Mouse (Mus musculus): ENCODE measurements at regions not wholly inside any gene's neighbourhood (a gene's known extent, or its start where the extent isn't known, plus 50 kb on each side); places are given as distances from the start of the nearest gene placed in this dataset.

DNA sequence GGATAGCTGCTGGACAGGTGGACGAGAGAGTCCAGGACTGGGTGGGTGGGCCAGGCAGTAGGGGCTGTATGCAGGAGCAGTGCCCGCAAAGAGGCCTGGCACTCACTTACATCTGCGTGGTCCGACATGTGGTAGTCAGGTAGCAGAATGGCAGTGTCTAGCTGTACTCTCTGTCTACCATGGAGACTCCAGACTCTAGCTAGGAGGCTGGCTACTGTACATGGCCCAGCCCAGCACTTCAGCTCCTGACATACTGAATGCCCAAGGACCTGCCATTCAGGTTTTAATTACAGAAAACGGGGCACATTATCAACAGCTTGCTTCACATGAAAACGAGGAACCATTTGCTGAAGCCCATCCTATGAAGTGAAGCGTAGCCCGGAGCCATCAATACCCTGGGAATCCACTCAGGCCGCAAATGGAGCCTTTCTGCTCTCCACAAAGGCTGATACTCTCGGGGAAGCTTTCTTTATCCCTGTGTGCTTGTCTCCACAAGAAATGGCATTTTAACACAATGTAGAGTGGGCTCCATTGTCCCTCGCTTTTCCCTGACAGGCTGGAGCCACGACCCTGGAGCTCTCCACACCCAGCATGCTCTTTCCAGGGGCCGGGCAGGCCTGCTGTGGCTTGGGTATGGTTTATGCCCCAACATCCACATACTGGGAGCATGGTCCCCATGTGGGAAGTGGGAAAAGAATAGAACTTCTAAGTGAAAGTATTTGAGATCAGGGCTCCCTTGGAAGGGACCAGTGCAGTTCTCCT is 110.6 kb upstream of the A530016L24Rik start:
- no peak for DNase-seq

DNA sequence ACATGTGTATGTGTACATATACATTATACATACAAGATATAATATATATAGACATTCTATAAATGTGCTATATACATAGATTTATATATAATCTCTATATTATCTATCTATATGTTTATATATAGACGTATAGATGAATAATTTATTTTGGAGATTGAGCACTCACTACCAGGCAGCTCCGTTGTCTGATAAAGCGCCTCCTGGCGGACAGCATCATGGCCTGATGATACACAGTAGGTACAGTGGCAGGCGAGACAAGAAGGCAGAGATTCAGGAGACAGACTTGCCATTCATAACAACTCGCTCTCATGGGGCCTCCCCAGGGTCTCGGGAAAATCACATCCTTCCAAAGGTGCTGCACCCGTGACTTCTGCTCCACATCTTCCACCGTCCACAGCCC is 101.4 kb upstream of the A530016L24Rik start:
- no peak for DNase-seq

DNA sequence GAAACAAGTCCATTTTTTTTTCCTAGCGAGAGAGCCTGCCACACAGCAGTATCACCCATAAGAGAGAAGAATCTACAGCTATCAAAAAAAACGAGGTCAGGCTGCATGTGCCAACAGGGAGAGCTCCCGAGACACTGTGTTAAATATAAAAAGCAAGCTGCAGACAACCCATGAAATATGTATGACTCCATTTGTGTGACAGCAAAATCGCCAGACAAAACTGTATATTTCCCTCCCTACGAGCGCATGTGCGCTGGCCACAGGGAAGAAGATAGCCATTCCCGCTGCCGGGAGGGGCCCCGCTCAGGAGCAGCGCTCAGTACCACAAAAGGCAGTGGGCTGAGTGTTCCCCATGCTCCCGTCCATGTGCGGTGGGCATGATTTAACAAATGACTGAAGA is 93.3 kb upstream of the A530016L24Rik start:
- no peak for DNase-seq

DNA sequence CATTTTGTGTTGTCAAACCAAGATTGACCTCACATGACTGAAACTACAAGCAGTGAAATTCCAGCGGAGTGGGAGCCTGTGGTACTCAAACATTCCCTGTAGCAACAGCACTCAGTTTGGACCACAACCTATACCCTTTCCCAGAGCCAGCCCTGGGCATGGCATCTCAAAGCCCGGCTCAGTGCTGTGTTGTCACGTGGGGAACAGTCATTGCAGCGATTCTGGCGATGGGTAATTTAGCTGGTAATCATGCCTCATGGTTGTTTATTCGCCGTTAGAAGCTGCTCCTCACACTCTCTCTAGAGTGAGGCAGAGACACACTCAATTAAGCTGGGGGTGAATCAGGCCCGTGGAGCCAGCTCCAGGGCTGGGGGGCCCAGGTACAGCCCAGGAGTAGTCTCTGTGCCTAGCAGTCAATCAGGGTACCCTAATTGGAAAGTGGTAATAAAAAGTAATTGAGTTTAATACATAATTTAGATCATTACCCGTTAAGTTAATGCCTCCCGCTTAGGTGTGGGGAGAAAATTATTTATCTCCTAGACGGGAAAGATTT is 85.5 kb upstream of the A530016L24Rik start:
- DNase-seq, result no peak

DNA sequence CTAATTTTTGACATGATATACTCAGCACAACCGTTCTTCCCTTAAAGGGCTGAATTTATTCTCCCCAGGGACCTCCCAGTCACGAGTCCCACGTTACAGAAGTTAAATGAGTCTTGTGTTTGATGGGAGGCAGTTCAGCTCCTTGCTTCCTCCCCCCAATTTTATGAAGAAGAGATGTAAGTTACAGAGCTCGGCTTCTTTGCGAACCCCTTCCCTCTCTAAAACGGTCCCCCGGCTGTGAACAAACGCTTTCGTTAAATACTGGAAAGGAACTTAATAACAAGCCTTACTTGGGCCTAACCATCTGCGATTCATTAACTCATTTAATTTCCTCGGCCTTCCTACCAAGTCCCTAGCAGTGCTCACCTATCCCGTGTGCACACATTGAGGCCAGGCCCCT is 84.9 kb upstream of the A530016L24Rik start:
- no peak for DNase-seq

DNA sequence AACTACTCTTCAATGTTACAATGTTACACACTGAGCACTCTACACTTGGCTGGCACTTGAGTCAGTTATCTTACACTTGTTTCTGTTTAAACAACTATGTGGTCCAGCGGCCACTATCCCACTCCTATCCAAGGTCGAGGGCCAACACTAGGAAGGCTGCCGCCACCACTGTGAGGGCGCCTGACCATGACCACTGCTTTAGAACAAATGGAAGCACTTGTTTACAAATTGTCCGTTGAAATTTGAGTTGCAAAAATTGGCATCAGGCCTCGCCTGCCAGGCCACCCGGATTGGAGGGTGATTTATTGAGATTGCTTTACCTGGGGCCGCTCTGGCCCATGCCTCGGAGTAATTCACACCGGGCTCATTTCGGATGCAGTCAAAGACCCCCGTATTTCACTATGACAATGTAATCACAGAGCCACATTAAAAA is 83.5 kb upstream of the A530016L24Rik start:
- no peak for DNase-seq

DNA sequence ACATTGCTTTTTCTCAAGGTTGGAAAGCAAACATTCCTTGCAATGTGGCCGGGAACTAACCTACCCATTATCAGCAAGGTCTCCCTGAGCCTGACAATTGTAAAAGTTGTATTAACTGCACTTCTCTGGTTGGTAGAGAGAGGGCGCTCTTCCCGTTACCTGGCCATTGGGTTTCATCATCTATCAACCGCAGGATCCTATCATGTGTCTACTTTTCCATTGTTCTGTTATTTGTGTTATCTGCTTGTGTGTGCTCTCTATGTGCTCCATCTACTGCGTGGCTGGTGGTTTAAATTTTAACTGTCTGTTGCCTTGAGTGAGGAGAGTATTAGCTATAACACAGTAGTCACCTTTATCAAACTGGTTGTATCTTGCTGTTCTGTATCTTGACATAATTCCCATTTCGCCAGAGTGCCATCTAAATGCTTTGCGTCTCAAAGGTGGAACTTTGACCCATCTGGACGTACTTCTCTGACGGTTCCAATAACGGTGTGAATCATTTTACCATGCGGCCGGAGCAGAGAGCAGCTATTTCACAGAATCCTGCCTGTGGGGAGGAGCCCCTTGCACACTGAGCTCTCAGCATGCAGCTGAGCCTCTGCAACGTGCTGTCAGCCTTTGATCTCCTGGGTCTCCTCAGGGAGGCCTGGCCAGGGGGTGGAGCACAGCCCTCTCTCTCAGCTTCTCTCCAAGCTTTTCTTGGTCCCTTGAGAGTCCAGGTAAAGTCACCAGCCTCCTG is 77.5 kb upstream of the A530016L24Rik start:
- no peak for DNase-seq

DNA sequence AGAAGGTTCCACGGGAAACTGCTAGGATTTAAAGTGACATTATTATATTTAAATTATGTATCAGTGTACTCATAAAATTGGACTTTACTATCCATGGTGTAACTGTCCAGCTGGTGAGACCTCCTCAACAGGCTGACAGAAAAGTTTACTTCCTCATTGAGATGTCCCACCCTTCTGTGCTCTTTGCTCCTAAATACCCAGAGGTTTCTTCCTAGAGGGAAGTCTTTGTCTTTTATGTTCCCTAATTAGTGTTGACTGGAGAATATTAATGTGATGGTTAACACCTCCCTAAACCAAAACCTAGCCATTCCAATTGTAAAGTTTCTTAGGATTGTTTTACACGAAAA is 76.9 kb upstream of the A530016L24Rik start:
- no peak for DNase-seq

DNA sequence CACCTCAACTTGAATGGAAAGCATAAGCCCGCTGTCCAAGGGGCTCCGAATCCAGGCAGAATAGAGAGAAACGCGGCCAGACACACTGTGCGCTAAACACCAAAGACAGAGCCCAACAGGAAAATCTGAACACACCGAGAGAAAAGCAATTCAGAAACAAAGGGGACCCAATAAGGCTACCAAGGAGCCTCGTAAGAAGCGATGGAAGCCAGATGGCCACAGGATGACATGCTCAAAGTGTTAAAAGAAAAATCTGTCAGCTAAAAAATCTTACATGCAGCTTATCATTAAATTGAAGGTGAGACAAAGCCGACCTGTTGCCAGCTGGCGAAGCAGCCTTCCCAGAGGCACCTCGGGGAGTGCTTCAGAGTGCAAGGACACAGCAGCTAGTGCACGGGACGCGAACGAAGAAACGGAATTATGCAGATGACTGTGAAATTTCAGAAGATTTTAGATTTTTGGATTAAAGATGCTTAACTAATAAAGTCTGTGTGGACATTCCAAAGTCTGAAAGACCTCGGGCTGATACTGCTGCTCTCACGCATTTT is 73.2 kb upstream of the A530016L24Rik start:
- DNase-seq, result no peak

DNA sequence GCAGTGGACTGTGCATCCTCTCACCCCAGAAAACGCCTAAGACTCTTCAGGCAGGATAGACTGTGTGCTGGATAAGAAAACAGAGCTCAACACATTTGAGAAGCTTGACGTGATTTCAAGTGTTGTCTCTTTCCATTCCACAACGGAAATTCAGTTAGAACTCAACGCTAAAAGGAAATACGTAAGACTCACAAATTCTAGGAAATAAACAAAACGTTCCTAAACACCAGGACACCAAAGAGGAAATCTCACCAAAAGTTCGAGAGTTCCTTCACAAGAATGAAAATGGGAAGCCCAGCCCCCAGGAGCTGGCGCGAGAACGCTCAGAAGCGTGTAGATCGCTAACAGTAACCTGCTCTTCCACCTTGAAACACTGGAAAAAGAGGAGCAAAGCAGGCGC is 72.7 kb upstream of the A530016L24Rik start:
- DNase-seq, result no peak

DNA sequence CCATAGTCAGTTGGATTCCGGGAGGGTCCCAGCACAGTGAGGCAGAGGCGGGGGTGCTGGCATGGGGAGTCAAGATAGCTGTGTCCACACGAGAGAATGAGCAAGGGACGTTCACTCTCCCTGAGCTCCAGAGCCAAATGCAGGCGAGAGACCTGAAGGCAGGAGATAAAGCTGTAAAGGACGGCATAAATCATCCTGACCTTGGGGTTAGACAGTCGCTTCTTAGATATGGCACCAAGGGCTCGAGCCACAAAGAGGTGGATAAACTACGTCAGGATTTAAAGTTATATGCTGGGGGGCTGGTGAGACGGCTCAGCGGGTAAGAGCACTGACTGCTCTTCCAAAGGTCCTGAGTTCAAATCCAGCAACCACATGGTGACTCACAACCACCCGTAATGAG is 70.6 kb upstream of the A530016L24Rik start:
- DNase-seq, result peak; percentile 57

DNA sequence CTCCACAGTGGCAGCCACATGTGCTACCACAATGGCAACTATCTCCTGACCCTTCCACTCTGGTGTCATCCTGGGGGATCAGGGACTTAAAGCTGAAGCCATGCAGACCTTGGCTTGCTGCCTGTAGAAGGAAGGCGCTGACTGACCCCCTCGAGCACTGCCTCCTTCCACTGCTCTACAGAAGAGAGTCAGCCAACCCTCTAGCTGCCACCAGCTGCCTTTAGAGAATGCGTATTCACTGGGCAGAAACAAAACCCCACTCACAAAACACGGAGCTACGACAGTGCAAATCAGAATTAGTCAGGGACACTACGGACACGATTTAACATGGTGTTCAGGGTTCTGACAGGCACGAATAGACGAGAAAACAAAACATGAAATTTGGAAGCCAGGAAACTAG is 67.1 kb upstream of the A530016L24Rik start:
- no peak for DNase-seq

DNA sequence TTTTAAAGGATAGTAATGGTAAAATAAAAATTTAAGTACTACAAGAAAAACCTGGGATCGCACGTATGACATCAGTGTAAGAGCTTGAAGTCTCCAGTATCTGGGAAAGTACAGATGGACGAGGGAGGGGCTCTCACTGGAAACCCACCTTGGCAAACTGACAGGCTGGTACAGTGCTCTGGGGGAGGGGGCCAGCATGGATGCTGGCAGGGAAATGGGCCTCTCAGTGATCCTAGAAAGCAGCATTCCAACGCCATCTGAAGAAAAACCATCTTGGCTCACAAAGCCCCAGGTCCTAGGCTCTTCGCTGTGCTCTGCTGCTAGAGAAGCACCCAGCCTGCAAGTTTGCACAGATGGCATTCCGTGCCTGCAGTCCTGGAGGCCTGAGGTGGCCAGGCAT is 65.1 kb upstream of the A530016L24Rik start:
- no peak for DNase-seq

DNA sequence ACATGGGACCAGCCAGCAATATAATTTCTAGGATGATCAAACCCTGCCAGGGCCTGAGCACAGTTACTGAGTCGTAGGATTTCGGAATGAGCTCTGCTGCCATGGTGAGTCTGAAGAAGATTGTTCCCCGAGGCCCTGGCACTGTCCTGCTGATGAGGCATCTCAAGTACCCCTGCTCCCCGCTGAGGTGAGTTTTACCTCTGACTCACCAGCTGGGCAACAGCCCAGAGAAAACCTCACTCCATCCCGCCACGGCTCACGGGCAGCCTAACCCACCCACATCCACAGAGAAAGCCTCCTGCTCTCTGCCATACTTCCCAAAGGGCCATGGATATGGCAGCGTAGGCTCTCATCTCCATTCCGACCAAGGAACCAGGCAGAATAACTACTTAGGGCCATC is 62.6 kb upstream of the A530016L24Rik start:
- peak; percentile 23 for DNase-seq

DNA sequence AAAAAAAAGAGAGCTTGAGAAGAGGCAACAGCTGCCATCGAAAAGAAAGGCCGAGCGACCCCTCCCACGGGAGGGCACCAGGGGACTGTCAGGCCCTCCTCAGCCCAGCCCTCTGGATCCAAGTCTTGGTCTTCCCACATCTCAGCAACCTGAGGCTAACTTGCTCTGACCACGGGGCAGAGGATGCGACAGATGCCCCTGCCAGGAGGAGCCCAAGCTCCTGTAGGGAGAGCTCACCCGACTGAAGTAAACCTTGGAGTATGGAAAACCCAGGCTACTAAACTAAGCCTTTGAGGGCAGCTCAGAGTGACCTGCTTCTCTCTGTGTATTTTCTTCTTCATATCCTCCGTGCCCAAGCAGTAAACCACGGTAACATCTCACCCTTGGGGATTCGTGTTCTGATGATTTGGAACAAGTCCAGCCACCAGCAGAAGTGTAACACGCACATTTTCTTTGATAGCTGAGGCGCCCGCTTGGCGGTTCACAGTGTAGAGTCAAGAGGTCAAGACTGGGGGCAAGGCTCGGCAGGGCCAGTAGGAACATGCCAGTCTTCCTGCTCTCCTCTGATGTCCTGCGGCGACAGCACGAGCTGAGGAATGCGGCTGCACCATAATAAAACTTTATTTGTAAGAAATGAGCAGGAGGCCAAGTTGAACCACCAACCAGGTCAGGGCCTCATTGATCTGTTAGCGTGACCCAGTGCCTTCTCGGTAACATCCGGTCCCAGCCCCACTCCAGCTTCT is 59.0 kb upstream of the A530016L24Rik start:
- no peak for DNase-seq

DNA sequence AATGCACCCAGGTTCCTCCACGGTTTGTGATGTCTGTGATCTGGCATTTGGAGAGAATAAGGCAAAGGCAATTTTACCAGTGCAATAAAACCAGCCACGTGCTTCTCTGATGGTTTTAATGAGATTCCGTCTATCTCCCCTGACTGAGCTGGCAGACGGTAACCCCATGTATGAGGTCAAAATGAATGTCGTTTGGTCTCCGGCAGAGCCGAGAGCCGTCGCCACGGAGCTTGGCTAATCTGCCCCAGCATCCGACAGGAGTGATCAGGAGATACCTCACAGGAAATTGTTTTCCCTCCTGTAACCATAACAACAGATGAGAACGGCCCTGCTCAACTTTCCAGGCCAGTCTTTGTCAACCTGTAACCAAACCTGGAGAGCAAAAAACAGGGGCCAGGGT is 55.9 kb upstream of the A530016L24Rik start:
- no peak for DNase-seq

DNA sequence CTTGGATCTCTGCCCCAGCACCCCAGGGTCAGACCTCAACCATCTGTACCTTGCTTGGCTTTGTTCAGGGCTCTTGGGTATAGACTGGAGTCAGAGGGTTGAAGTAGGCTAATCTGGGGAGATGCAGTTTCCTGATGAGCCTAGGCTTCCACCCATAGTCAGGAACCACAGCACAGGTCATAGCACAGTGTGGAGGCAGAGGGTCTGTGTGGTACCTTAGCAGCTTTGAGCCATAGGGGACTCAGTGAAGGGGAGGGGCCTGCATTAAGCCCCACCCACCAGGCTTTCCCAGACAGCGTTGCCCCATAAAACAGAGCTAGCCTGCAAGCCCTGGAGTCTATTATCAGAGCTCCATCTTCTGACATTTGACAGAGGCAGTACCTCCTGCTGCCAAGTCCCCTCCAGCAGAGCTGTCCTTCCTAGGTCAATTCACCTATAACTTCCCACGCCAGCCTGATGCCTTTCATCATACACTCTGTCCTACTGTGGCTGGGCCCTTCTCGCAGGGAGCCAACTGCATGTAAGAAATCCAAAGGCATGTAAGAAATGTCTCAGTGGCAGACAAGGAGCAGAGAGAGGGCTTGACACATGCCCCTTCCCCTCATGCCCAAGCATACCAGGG is 54.5 kb upstream of the A530016L24Rik start:
- DNase-seq, result no peak

DNA sequence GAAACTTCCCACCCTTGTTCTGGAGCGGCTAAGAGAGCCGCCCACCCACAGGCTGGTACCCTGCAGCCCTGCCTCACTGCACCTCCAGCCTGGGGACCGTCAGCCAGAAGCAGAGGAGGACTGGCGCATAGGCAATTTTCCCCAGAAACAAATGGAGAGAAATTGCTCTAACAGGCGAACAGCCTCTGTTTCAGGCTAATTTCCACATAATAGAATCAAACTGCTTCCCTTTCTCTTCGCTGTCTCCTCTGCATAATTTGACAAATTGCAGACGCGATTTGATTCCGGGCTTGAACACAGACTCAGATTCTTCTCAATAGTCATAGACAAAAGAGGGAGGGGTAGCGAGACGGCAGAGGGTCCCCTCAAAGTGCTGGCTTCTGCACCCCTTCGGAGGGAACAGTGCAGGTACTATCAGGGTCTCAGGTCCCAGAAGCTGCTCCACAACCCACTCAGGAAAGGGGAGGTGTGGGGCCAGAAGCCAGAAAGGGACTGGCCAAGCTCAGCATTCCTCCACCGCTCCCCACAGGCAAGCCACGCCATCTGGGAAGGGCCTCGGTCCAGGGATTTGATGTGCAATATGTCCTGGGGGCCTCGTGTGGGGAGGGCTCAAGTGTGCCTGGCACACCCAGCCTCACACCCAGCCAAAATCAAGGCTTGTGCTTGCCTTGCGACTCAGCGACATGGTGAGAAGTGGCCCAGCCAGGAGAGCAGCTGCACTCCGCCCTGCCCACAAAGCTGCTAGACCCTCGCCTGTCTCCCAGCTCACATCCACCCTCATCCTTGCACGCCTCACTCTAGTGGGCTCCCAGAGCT is 53.7 kb upstream of the A530016L24Rik start:
- peak; percentile 52 for DNase-seq

DNA sequence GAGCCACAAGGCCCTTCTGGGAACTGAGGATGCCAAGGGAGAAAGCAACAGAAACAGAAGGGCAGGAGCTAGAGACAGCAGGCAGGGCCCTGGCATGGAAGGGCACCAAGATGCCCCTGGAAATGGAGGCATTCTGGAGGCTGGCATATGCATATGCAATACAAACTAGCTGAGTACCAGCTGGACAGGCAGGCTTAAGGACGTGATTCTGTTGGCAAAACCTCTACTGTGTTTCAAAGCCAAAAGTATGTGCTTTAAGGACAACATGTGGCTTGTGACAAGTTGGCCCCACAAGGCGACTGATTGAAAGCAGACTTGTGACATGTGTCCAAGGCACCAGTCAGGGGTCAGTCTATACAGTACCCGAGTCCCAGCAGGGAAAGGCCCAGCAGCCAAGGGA is 52.2 kb upstream of the A530016L24Rik start:
- DNase-seq, result no peak

DNA sequence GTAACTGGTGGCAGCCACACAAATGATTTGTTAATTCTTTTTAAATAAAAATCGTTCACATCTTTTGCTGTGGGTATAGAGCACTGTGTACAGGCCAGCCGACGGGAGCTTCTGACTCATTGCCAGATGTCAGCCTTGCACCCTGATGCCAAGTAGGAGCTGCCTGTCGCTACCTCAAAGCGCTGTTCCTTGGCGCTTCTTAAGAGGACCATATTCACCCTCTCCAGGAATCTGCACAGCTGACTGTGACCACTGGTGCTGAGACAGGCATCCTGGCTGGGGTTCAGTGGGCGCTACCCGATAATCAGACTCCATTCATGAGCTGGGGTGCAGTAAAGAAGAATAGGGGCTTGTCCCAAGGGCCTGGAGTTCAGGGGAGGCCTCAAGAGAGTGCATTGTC is 51.0 kb upstream of the A530016L24Rik start:
- DNase-seq, result no peak

Data from adrenal gland, postnatal 14 days (tissue).